Mouse (Mus musculus) heart, postnatal 4 days (tissue): ENCODE results near the gene Slc35c2. TPM values are rescaled to one million over a fixed set of nuclear protein-coding genes. Genes with fewer than 3 reads are reported as not detected.

Experiments
- DNase-seq: peaks from one replicate; pipeline ENCODE4 v3.0.0; 2021
- total RNA-seq, 2 experiments: library from RNA; stranded (reverse); gene quantifications; 2 replicates each; pipeline ENCODE4 v1.2.3; 2021

The Slc35c2 gene
- total RNA-seq, 2 experiments from 2014 or later: 18.9 to 20.6 TPM

DNA sequence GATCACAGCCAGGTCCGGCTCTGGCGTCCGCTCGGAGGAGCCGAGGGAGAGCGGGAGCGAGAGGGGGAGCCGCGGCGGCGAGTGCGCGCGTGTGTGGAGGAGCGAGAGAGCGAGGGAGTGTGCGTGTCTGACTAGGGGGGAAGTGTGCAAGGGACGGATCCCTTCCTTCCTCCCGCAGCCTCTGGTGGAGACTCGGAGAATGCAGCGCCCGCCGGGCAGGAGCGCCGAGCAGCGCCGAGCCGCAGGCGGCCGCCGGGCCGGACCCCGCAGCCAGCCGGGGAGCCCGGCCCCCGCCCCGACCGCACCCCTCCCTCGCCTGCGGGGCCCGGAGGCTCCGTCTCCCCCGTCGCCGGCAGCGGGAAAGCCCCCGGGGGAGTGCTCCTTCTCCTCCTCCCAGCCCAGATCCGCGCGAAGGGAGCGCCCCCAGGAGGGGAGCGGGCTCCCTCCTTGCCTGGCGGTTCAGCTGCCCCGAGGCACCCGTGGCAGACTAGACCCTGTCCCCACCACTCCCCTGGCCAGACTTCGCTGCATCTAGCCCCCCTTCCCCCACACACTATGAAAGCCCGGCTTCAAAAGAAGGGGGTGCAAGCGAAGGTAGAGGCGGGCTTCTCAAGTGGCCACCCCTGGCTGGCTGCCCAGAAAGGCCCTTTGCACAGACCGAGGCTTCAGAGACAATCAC lies 52.9 kb downstream of the Slc35c2 start, which contains the start of gene Cdh22:
Gene Cdh22, minus strand, starts transcription at position 241 of the 679 bp plus-strand sequence.
- DNase-seq: peak; percentile 76

DNA sequence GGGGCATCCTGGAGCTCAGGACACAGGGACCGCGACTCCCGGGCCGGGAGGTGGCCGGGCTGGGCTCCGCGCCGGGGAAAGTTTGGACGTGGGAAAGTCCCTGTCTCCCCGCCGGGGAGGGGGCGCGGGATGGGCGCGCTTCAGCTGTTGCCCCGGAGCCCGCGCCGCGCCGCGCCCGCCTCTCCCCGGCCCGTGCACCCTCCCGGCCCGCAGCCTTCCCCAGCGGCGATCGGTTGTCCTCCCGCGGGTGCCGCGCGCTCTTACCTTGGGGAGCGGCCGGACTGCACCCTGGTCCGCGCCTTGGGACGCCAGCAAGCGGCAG lies 53.4 kb downstream of the Slc35c2 start:
- DNase-seq: no peak

DNA sequence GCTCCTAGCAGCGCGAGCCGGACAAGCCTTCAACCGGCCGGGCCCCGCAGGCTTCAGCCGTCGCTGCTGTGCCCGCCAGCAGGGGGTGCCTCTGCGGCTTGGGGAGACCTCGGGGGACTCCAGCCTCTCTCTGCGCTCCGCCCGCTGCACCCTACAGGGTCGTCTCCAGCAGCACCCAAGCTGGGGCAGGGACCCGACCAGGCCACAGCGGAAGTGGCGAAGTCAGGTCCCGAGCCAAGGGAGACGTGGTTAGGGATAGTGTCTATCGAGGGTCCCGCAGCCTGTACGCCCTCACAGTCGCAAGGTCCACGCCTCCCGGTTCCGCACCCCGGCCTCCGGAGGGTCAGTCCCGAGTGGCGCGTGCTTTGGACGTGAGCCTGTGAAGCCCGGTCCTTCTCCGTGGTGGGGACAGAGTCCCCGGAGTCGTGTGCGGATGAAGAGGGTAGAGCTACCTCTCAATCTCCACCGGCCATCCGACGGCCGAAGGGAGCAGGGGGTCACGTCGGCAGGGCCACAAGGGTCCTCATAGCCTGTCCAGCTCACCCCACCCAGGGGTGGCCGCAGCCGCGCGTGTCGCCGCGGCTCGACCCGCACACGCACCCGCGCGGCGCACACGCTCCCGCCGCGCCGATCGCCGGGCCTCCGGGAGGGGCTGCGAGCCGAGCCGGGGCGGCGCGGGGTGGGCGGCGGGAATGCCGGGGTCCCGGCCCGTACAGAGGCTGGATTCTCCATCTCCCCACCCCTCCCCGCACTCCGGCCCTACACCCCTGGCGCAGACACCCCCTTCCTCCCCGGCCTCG lies 54.0 kb downstream of the Slc35c2 start:
- peak; percentile 70 for DNase-seq

DNA sequence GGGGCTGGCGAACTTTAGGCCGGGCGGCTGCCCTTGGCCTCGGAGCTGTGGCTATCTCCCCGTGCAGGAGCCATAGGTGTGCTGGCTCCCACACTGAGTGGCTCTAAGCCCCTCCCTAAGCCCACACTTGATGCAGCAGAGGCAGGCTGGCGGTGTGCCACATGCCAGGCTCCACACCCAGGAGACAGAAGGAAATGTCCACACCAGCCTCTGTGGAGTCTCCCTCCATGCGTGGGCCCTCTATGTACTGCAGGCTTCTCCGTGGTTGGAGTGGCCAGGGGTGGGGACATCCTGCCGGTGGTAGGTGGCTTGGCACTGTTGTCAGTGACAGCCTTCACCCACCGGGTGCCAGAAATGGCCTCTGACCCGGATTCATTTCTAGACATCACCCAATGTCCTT lies 58.6 kb downstream of the Slc35c2 start:
- no peak for DNase-seq

Other genes starting within 250 kb of the Slc35c2 start
- gene Cd40, start 232.2 kb downstream of the Slc35c2 start, total RNA-seq: 1 to 10 TPM; 4.9 to 5.3 TPM
- not detected for gene 1700025C18Rik, start 197.1 kb downstream of the Slc35c2 start, total RNA-seq
- gene Cdh22, start 53.0 kb downstream of the Slc35c2 start, total RNA-seq: under 1 TPM; 0.24 to 0.27 TPM
- 10 to 100 TPM; 29.5 to 35.5 TPM for gene Elmo2, start 38.6 kb upstream of the Slc35c2 start, total RNA-seq
- not detected for gene Zfp663, start 80.9 kb upstream of the Slc35c2 start, total RNA-seq
- gene Zfp334, start 100.4 kb upstream of the Slc35c2 start, total RNA-seq: 1 to 10 TPM; 4.0 to 4.6 TPM
- gene Ocstamp, start 112.5 kb upstream of the Slc35c2 start, total RNA-seq: not detected
- under 1 TPM in 1 of 2 experiments, not detected in 1; 0.10 TPM for gene Slc13a3, start 185.4 kb upstream of the Slc35c2 start, total RNA-seq
- 10 to 100 TPM; 10.4 to 12.2 TPM for gene Trp53rka, start 205.5 kb upstream of the Slc35c2 start, total RNA-seq
- 1 to 10 TPM; 4.8 to 5.1 TPM for gene Slc2a10, start 215.9 kb upstream of the Slc35c2 start, total RNA-seq